Mouse (Mus musculus) neural tube, postnatal 0 days (tissue): ENCODE measurements around the gene Olfr63. TPM values are rescaled to one million over a fixed set of nuclear protein-coding genes. Genes with fewer than 3 reads are reported as not detected.

ENCODE experiments used
- polyA plus RNA-seq: library from polyadenylated mRNA; unstranded; fragments of >200 nt; fragmentation: Nextera tagmentation; extraction: Ambion mirVana; gene quantifications from 2 replicates; pipeline ENCODE4 v1.2.1, GENCODE M21; 2015

Gene Olfr63
- 0.04 TPM in 1 of 2 replicates, not detected in the other for polyA plus RNA-seq

DNA sequence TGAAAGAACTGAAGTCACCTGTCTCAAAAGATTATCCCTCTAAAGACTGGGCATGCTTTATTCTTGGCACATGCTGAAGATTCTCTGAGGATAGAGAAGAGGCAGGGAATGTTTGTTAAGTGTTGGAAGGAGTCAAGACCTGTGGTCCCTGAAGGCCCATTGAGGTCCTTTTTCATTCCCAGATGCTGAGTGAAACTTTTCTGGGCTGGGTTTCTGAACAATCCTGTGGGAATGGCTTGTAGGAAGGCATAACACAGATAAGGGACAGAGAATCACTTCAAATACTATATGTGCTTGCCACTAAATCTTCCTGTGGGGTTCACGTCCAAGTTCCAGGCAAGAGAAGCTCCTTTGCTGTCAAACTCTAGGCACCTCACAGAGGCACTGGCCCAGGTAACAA, at the start of gene Olfr63:
TSS of gene Olfr63 (plus strand) at position 301 of the 400 bp plus-strand sequence.

DNA sequence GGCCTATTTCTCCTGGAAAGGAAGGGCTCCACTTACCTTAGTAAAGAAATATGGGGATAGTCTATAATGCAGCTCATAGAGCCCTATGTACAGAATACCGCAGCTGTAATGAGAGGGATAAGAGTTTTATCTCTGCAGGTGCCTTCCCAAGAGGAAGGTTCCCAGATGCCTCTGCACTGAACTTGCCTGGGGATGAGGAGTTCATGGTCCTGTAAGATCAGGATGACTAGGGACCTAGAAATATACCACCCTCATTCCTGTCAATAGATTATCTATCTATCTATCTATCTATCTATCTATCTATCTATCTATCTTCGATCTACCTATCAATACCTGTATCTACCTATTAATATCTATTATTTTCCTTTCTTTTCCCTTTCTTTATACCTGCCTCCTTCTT, 42.9 kb upstream of the Olfr63 start, which contains the start of gene Olfr1564:
TSS of gene Olfr1564 (minus strand) at position 101 of the 400 bp plus-strand sequence.

DNA sequence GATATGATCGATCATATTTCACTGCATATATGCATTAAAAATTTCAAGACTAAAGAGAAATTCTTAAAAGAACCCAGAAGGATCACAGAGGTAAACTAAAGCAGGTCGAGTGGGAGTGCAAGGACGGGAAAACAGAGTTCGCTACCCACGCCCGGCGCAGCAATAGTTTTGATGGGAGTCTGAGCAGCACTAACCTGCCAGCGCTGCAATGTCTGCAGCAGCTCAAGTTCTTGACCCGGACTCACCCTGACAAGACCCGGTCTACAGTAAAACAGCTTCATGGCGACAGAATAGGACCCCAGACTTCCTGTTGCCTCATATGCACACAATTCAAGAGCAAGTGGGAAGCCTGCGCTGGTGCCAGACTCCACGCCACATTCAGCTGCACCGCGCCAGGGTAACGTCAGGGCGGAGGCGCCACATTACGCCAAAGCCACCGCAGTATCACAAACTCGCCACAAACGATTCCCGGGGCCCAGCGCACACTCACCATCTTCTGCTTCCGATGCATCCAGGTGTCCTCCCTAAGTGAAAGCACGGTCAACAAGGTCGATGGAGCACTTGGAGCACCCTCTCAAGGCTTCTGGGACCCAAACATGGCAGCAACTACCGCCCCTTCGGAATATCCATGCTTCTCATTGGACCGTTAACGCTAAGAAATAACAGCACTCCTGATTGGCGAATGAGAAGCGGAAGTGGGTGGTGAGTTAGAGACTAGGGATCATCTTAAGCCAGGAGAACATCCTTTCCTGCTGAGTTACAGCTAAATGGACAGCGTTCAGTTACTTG, 9.8 kb upstream of the Olfr63 start, which contains the start of gene Zfp955a:
TSS of gene Zfp955a (minus strand) at position 616 of the 789 bp plus-strand sequence.

DNA sequence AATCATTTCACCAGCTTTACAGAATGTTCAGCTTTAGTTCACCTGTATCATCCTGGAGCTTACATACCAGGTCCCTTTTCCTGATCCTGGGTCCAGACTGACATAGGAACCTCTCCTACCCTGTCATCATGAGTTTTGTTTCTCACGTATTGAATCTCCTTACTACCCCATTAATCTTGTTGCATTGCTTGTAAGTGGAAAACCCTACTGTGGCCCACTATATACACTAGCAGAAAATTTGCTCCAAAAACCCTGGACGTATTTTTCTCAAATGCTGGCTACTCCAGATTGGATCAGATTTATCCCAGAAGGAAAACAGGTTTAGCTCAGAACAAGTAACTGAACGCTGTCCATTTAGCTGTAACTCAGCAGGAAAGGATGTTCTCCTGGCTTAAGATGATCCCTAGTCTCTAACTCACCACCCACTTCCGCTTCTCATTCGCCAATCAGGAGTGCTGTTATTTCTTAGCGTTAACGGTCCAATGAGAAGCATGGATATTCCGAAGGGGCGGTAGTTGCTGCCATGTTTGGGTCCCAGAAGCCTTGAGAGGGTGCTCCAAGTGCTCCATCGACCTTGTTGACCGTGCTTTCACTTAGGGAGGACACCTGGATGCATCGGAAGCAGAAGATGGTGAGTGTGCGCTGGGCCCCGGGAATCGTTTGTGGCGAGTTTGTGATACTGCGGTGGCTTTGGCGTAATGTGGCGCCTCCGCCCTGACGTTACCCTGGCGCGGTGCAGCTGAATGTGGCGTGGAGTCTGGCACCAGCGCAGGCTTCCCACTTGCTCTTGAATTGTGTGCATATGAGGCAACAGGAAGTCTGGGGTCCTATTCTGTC, 24.8 kb downstream of the Olfr63 start, which contains the start of gene Zfp955b:
TSS of gene Zfp955b (plus strand) at position 506 of the 837 bp plus-strand sequence.

Other genes starting within 250 kb of the Olfr63 start
- gene Zfp763, start 231.3 kb upstream of the Olfr63 start, polyA plus RNA-seq: 15.2 and 18.3 TPM in 2 replicates
- not detected in 2 replicates for gene 4921501E09Rik, start 196.6 kb upstream of the Olfr63 start, polyA plus RNA-seq
- gene Zfp563, start 175.4 kb upstream of the Olfr63 start, polyA plus RNA-seq: 14.7 and 17.0 TPM in 2 replicates
- gene Morc2b, start 125.0 kb upstream of the Olfr63 start, polyA plus RNA-seq: 0.57 and 0.78 TPM in 2 replicates
- 0.04 and 0.06 TPM in 2 replicates for gene Olfr55, start 96.2 kb upstream of the Olfr63 start, polyA plus RNA-seq
- not detected in 2 replicates for gene Olfr239, start 73.4 kb upstream of the Olfr63 start, polyA plus RNA-seq
- 0.09 TPM in 1 of 2 replicates, not detected in the other for gene Olfr1564, start 43.0 kb upstream of the Olfr63 start, polyA plus RNA-seq
- gene Zfp955a, start 9.5 kb upstream of the Olfr63 start, polyA plus RNA-seq: 15.8 and 17.3 TPM in 2 replicates
- 16.7 and 18.2 TPM in 2 replicates for gene Zfp955b, start 24.9 kb downstream of the Olfr63 start, polyA plus RNA-seq
- 8.5 and 10.0 TPM in 2 replicates for gene Zfp81, start 94.2 kb downstream of the Olfr63 start, polyA plus RNA-seq
- gene Zfp101, start 130.0 kb downstream of the Olfr63 start, polyA plus RNA-seq: 7.2 and 7.4 TPM in 2 replicates
- gene Actl9, start 168.2 kb downstream of the Olfr63 start, polyA plus RNA-seq: not detected in 2 replicates